Mouse (Mus musculus) erythroid progenitor cell, adult 5-6 weeks (primary cell): ENCODE measurements around the gene C3. TPM values are rescaled to one million over a fixed set of nuclear protein-coding genes. Genes with fewer than 3 reads are reported as not detected.

Experiments
- ATAC-seq: replicated peaks from 2 replicates; pipeline ENCODE4 v1.8.0; 2016; ENCODE audit warnings: moderate number of reproducible peaks, mild to moderate bottlenecking, moderate TSS enrichment, inconsistent platforms; ENCODE audit not compliant: poor library complexity, low FRiP score, severe bottlenecking
- total RNA-seq, 2 experiments: library from RNA; stranded (forward) in 1 of 2; stranded (reverse) in 1 of 2; fragments of 150-400 nt in 1 of 2; fragments of 186-747, 209-891 nt in 1 of 2; gene quantifications; 2 replicates each; pipeline versions ENCODE4 v1.2.3 to v1.2.4; 2015 to 2017; ENCODE audit warnings: low replicate concordance in 2 of 2

C3 gene
- total RNA-seq, 2 experiments from 2014 or later: 132 to 134 TPM

- ATAC-seq: no peak
These were observed 47.6 kb downstream of the C3 start for GRCm38 (mm10) chr17:57180363-57180762.

GRCm38 (mm10) chr17:57173351-57173750, 54.6 kb downstream of the C3 start:
- ATAC-seq: no peak

DNA sequence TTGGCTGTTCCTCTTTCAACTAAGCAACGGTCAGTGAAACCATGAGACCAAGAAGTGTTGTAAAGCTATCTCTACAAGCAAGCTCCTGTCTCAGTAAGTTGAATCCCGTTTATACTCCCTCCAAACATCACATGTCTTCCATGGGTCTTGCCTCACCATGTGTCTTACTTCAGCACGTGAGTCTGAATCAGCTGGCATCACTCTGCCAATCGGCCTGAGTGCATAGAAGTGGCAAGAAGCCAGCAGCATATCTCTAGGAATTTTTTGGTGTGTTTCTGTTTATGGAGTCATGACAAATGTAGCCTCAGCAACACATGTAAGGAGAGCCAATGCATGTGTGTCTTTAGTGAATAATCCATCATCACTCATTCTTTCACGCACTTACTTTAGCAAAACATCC, 55.6 kb downstream of the C3 start:
- ATAC-seq: no peak

- ATAC-seq: no peak
These were observed 57.2 kb downstream of the C3 start for GRCm38 (mm10) chr17:57170616-57171260.

DNA sequence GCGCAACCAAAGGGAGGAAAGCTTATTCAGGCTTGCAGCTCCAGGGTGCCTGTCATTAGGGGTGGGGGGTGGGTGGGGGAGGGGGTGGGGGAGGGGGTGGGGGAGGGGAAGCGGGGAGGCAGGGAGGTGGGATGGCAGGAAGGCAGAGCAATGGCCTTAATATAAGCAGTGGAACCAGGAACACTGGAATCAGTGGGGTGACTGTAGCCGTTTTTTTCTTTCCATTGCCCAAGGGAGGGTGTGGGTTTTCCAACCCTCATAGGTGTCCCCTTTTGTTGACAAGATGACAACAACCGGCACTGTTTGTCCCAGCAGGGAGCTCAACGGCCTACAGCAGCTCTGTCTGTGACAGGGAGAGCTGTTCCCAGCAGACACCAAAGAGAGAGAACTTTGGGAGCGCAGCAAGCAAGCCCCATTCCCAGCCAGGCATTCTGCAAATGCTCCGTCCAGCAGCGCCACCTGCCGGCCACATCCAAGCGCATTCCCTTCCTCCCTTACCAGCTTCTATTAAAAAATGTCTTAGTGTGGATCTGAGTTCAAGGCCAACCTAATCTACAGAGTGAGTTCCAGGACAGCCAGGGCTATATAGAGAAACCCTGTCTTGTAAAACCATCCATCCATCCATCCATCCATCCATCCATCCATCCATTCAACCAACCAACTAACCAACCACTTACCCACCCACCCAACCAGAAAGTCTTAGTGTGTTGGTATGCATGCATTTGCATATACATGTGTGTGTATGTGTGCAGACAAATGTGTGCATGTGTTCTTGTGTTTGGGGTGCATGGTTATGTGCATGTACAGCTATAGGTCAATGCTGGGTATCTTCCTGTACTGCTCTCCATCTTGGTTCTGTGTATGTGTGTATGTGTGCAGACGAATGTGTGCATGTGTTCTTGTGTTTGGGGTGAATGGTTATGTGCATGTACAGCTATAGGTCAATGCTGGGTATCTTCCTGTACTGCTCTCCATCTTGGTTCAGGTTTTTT, 60.8 kb downstream of the C3 start:
- ATAC-seq: peak; percentile 73

Other genes starting within 250 kb of the C3 start
- not detected in 2 replicates for gene Acer1, start 246.0 kb downstream of the C3 start, total RNA-seq (2015; ENCODE audit: low replicate concordance)
- gene Acer1, start 246.0 kb downstream of the C3 start, total RNA-seq (2017; ENCODE audit: low replicate concordance): not detected in 2 replicates
- 2.2 and 26.8 TPM in 2 replicates for gene Clpp, start 237.8 kb downstream of the C3 start, total RNA-seq (2015; ENCODE audit: low replicate concordance)
- 10.8 and 15.7 TPM in 2 replicates for gene Clpp, start 237.8 kb downstream of the C3 start, total RNA-seq (2017; ENCODE audit: low replicate concordance)
- not detected in 2 replicates for gene Alkbh7, start 230.8 kb downstream of the C3 start, total RNA-seq (2015; ENCODE audit: low replicate concordance)
- 6.2 TPM in 1 of 2 replicates, not detected in the other for gene Alkbh7, start 230.8 kb downstream of the C3 start, total RNA-seq (2017; ENCODE audit: low replicate concordance)
- not detected in 2 replicates for gene Pspn, start 228.1 kb downstream of the C3 start, total RNA-seq (2015; ENCODE audit: low replicate concordance)
- gene Pspn, start 228.1 kb downstream of the C3 start, total RNA-seq (2017; ENCODE audit: low replicate concordance): not detected in 2 replicates
- 57.4 and 61.3 TPM in 2 replicates for gene Gtf2f1, start 216.8 kb downstream of the C3 start, total RNA-seq (2015; ENCODE audit: low replicate concordance)
- gene Gtf2f1, start 216.8 kb downstream of the C3 start, total RNA-seq (2017; ENCODE audit: low replicate concordance): 70.8 and 90.7 TPM in 2 replicates
- not detected in 2 replicates for gene Gm17949, start 216.7 kb downstream of the C3 start, total RNA-seq (2015; ENCODE audit: low replicate concordance)
- not detected in 2 replicates for gene Gm17949, start 216.7 kb downstream of the C3 start, total RNA-seq (2017; ENCODE audit: low replicate concordance)
- gene Khsrp, start 196.6 kb downstream of the C3 start, total RNA-seq (2015; ENCODE audit: low replicate concordance): 87.6 and 97.7 TPM in 2 replicates
- gene Khsrp, start 196.6 kb downstream of the C3 start, total RNA-seq (2017; ENCODE audit: low replicate concordance): 85.6 and 85.9 TPM in 2 replicates
- not detected in 2 replicates for gene Slc25a41, start 186.5 kb downstream of the C3 start, total RNA-seq (2015; ENCODE audit: low replicate concordance)
- not detected in 2 replicates for gene Slc25a41, start 186.5 kb downstream of the C3 start, total RNA-seq (2017; ENCODE audit: low replicate concordance)
- gene Crb3, start 169.0 kb downstream of the C3 start, total RNA-seq (2015; ENCODE audit: low replicate concordance): not detected in 2 replicates
- not detected in 2 replicates for gene Crb3, start 169.0 kb downstream of the C3 start, total RNA-seq (2017; ENCODE audit: low replicate concordance)
- 2.9 and 5.4 TPM in 2 replicates for gene Slc25a23, start 168.3 kb downstream of the C3 start, total RNA-seq (2015; ENCODE audit: low replicate concordance)
- not detected in 2 replicates for gene Slc25a23, start 168.3 kb downstream of the C3 start, total RNA-seq (2017; ENCODE audit: low replicate concordance)
- 6.1 and 12.2 TPM in 2 replicates for gene Dennd1c, start 149.6 kb downstream of the C3 start, total RNA-seq (2015; ENCODE audit: low replicate concordance)
- gene Dennd1c, start 149.6 kb downstream of the C3 start, total RNA-seq (2017; ENCODE audit: low replicate concordance): 2.6 and 4.5 TPM in 2 replicates
- 1.4 TPM in 1 of 2 replicates, not detected in the other for gene Tubb4a, start 140.4 kb downstream of the C3 start, total RNA-seq (2015; ENCODE audit: low replicate concordance)
- not detected in 2 replicates for gene Tubb4a, start 140.4 kb downstream of the C3 start, total RNA-seq (2017; ENCODE audit: low replicate concordance)
- not detected in 2 replicates for gene Tnfsf9, start 122.8 kb downstream of the C3 start, total RNA-seq (2015; ENCODE audit: low replicate concordance)
- not detected in 2 replicates for gene Tnfsf9, start 122.8 kb downstream of the C3 start, total RNA-seq (2017; ENCODE audit: low replicate concordance)
- gene Cd70, start 78.4 kb downstream of the C3 start, total RNA-seq (2015; ENCODE audit: low replicate concordance): not detected in 2 replicates
- gene Cd70, start 78.4 kb downstream of the C3 start, total RNA-seq (2017; ENCODE audit: low replicate concordance): not detected in 2 replicates
- gene Tnfsf14, start 34.0 kb downstream of the C3 start, total RNA-seq (2015; ENCODE audit: low replicate concordance): 1.7 and 2.5 TPM in 2 replicates
- gene Tnfsf14, start 34.0 kb downstream of the C3 start, total RNA-seq (2017; ENCODE audit: low replicate concordance): 1.4 TPM in 1 of 2 replicates, not detected in the other
- gene Gpr108, start 20.3 kb upstream of the C3 start, total RNA-seq (2015; ENCODE audit: low replicate concordance): 4.7 and 10.1 TPM in 2 replicates
- gene Gpr108, start 20.3 kb upstream of the C3 start, total RNA-seq (2017; ENCODE audit: low replicate concordance): 2.8 and 4.4 TPM in 2 replicates
- not detected in 2 replicates for gene Trip10, start 21.3 kb upstream of the C3 start, total RNA-seq (2015; ENCODE audit: low replicate concordance)
- gene Trip10, start 21.3 kb upstream of the C3 start, total RNA-seq (2017; ENCODE audit: low replicate concordance): 7.1 TPM in 1 of 2 replicates, not detected in the other
- gene Vav1, start 51.0 kb upstream of the C3 start, total RNA-seq (2015; ENCODE audit: low replicate concordance): 19.1 and 20.1 TPM in 2 replicates
- 19.4 and 44.5 TPM in 2 replicates for gene Vav1, start 51.0 kb upstream of the C3 start, total RNA-seq (2017; ENCODE audit: low replicate concordance)
- gene Adgre1, start 130.6 kb upstream of the C3 start, total RNA-seq (2015; ENCODE audit: low replicate concordance): 7.1 and 17.3 TPM in 2 replicates
- 13.1 and 25.4 TPM in 2 replicates for gene Adgre1, start 130.6 kb upstream of the C3 start, total RNA-seq (2017; ENCODE audit: low replicate concordance)